Mouse (Mus musculus): ENCODE results near the gene Olfr155.

DNA sequence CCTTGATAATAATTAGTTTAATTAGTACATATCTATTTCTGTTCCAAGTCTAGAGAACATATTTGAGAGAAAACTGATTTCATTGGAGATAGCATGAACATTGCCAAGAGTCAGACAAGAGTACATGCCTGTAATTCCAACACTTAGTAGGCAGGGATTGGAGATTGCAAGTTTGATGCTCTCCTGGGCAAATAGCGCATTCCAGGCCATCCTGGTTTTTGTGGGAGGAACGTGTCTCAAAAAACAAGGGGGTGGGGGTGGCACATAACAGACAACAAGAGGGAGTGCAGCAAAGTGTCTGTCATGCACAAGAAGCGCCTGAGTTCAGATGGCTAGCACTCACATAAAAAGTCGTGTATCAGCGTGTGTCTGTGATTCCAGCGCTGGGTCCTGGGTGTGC is 28.2 kb downstream of the Olfr155 start:
- TF ChIP-seq CTCF (IDR thresholded peaks at IDR 0.05; ENCODE audit: control insufficient read depth, insufficient read depth, insufficient read length) (no peak), MAX (IDR thresholded peaks at IDR 0.05) (no peak), USF1 (IDR thresholded peaks at IDR 0.05; ENCODE audit: low read depth) (no peak), MYOG (IDR thresholded peaks at IDR 0.05; ENCODE audit: control insufficient read depth, extremely low read depth, insufficient read length) (no peak)

All from C2C12 (cell line).